Mouse (Mus musculus) ES-Bruce4 (cell line): Measurements from ENCODE around the gene Hmox2.

ENCODE experiments used
- CTCF ChIP-seq: IDR thresholded peaks from one replicate; pipeline ENCODE4 v1.8.1; 2011; ENCODE audit warnings: low read depth, low read length
- POLR2A ChIP-seq: IDR thresholded peaks from one replicate; pipeline ENCODE4 v1.8.1; 2011; ENCODE audit warnings: low read length; ENCODE audit not compliant: insufficient read depth

GRCm38 (mm10) chr16:4727963-4728362 is 1.8 kb downstream of the Hmox2 start:
- TF ChIP-seq POLR2A (no peak), CTCF (no peak)
